Mouse (Mus musculus) embryonic stem cell, embryonic (primary cell): ENCODE results near the gene Necab2.

Source experiments
- CTCF ChIA-PET, 4 experiments: fragments of 300-600 bp in 2 of 4; fragments of 350-600 bp in 2 of 4; sonication (Branson Sonifier 250); formaldehyde crosslinking; loops; one replicate each; lab custom pipeline; 2022; ENCODE audit warnings: inconsistent platforms in 2 of 4; lab: Charles Lee
- POLR2A ChIA-PET, 4 experiments: fragments of 300-600 bp in 2 of 4; fragments of 350-600 bp in 2 of 4; sonication (Branson Sonifier 250); formaldehyde crosslinking; loops; one replicate each; lab custom pipeline; 2022; ENCODE audit warnings: antibody characterized with exemption in 4 of 4, inconsistent platforms in 1 of 4; lab: Charles Lee

Gene Necab2

GRCm38 (mm10) chr8:119446211-119446989 lies at the start of gene Necab2:
TSS of gene Necab2 (plus strand) at chr8:119446719.
- POLR2A ChIA-PET, result interaction anchor here in 2 of 4 experiments (0.8 to 1.1 kb wide), 2 partner anchors 112 kb away, joined by 3 to 7 read pairs; partner anchors contain the start of gene Mbtps1 (in 2 of the 2)

DNA sequence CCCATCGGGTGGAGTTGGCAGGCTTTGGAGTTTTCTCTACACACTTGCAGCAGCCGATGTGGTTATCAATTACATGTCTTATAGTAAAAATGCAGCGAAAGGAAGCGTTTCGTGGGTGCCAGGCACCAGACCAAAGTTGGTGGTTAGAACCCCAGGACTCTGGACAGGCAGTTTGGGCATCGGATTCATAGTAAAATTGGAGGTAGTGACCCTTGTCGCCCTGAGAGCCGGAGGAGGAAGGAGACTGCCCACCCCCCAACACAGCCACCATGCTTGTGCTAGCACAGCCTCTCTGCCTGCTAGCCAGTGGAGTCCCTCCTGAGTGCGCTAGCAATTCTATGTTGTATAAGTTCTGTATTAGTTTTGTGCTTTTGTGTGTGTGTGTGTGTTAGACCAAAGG lies 48.0 kb upstream of the Necab2 start:
- ChIA-PET CTCF (interaction anchor here in 1 of 4 experiments (2.6 kb wide), 1 partner anchor 14 kb away, joined by 14 read pairs; no protein-coding TSS in a partner anchor), POLR2A (interaction anchor here in 1 of 4 experiments (1.5 kb wide), 1 partner anchor 9 kb away, joined by 4 read pairs; no protein-coding TSS in a partner anchor)

More at GRCm38 (mm10) chr8:119446211-119446989, at the start of gene Necab2:
- CTCF ChIA-PET, result interaction anchor here (0.5 to 1.5 kb wide), 13 partner anchors 30 to 230 kb away, joined by 3 to 8 read pairs (median 4); partner anchors contain the start of gene Taf1c (in 2 of the 4)

DNA sequence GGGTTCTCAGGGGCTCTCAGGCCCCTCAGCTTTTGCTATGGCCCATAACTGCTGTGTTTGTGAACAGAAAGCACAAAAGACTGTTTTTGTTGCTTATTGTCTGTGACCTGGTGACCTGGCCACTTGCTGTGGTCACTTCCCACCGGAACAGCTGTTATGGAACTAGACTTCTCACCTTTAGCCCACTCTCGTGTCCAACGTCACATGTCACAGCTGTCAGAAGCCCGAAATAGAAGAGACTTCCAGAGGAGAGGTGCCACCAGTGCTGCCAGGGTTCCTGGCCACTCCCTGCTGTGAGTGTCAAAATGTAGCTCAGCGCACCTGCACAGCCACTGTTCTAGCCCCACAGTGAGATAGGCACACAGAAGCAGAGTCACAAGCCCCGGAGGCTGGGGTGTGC lies 47.3 kb upstream of the Necab2 start:
- POLR2A ChIA-PET, result interaction anchor here in 1 of 4 experiments (1.5 kb wide), 1 partner anchor 9 kb away, joined by 4 read pairs; no protein-coding TSS in a partner anchor
- CTCF ChIA-PET, result interaction anchor here in 3 of 4 experiments (0.5 to 2.6 kb wide), 4 partner anchors 13 to 317 kb away, joined by 3 to 14 read pairs (median 3); no protein-coding TSS in a partner anchor

DNA sequence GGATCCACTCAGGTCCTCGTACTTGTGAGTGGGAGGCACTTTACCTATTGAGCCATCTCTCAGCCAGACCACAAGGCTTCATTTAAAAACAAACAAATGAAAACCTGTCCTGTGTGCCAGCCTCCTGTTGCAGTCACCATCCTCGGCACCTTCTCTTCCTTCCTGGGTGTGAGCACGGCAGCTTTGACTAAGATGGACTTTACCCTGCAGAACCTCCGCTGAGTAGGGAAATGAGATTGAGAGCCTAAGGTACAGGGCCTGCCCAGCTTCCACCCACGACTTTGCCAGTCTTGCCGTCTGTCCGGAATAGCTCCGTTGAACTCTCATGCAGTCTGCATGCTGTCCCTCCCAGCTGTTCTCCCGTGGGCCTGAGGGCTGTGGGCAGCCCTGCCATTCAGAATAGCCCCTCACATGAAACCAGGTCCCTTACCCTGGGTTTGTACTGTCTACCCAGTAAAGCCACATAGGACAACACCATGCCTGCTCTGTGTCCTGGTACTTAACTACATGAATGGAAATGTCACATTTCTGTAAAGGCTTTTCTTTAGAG lies 46.3 kb upstream of the Necab2 start:
- CTCF ChIA-PET, result interaction anchor here (0.6 to 2.6 kb wide), 5 partner anchors 12 to 276 kb away, joined by 3 to 14 read pairs (median 3); no protein-coding TSS in a partner anchor
- POLR2A ChIA-PET, result interaction anchor here in 2 of 4 experiments (0.6 to 0.7 kb wide), 2 partner anchors 14 to 1127 kb away, joined by 3 read pairs; no protein-coding TSS in a partner anchor

- ChIA-PET POLR2A (interaction anchor here in 1 of 4 experiments (1.0 kb wide), 1 partner anchor 158 kb away, joined by 3 read pairs; no protein-coding TSS in a partner anchor), CTCF (interaction anchor here in 2 of 4 experiments (0.5 to 2.6 kb wide), 3 partner anchors 12 to 298 kb away, joined by 3 to 14 read pairs (median 3); no protein-coding TSS in a partner anchor)
These were observed 45.6 kb upstream of the Necab2 start for GRCm38 (mm10) chr8:119400904-119401303.

GRCm38 (mm10) chr8:119403912-119404311 lies 42.6 kb upstream of the Necab2 start:
- CTCF ChIA-PET, result interaction anchor here in 2 of 4 experiments (0.6 to 2.9 kb wide), 4 partner anchors 9 to 272 kb away, joined by 4 to 16 read pairs (median 4); no protein-coding TSS in a partner anchor
- POLR2A ChIA-PET, result interaction anchor here in 1 of 4 experiments (0.6 kb wide), 1 partner anchor 180 kb away, joined by 3 read pairs; no protein-coding TSS in a partner anchor

- ChIA-PET POLR2A (no interaction called here), CTCF (interaction anchor here in 1 of 4 experiments (2.9 kb wide), 1 partner anchor 8 kb away, joined by 16 read pairs; no protein-coding TSS in a partner anchor)
These were observed 41.9 kb upstream of the Necab2 start for GRCm38 (mm10) chr8:119404648-119405047.

- POLR2A ChIA-PET, result interaction anchor here in 2 of 4 experiments (0.8 to 1.6 kb wide), 5 partner anchors 10 to 268 kb away, joined by 3 to 4 read pairs (median 3); partner anchors contain the start of gene Mbtps1 (in 1 of the 2)
- CTCF ChIA-PET, result interaction anchor here in 2 of 4 experiments (0.8 to 1.4 kb wide), 3 partner anchors 28 to 268 kb away, joined by 3 to 4 read pairs (median 3); no protein-coding TSS in a partner anchor
These were observed 38.2 kb upstream of the Necab2 start for GRCm38 (mm10) chr8:119408311-119408710.

DNA sequence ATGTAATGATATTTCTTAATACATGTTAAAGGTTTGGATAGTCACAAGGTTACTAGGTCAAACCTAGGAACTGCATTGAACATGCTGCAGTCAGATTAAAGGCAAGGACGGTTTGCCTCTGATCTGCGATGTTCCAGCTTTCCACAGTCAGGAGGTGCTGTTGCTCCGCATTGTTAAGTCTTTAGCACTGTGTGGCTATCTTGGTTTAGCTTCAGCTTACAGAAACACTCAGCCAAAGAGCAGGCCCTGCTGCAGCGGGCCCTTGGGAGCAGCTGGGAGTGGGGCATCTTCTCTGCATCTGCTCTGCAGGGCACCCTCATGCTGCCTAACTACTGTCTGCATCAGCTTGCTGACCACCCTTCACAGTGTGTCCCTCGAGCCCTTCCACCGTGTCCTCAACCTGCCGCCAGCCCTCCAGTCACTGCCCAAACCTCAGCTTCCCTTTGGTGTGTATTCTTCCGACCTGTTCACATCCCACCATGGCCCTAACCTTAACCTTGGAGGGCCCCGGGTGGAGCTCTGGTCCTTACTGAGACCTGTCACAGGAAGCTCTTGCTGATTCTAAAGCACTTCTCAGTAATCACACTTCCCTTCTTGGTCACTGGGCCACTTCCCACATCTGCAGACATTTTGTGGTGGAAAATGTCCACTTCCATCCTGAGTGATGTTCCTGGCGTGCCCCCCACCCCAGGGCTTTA lies 34.3 kb upstream of the Necab2 start:
- POLR2A ChIA-PET, result interaction anchor here (0.6 to 2.0 kb wide), 18 partner anchors 9 to 264 kb away, joined by 3 to 11 read pairs (median 4); partner anchors contain the start of gene Mbtps1 (in 2 of the 4)
- CTCF ChIA-PET, result interaction anchor here (0.5 to 3.9 kb wide), 155 partner anchors 9 to 1481 kb away, joined by 3 to 85 read pairs (median 5); partner anchors contain the start of genes Tldc1 (in 4 of the 4), Kcng4 (in 3 of the 4), Mlycd (in 3 of the 4) and Taf1c (in 3 of the 4)

GRCm38 (mm10) chr8:119412735-119413498 lies 33.6 kb upstream of the Necab2 start:
- CTCF ChIA-PET, result interaction anchor here (0.5 to 3.9 kb wide), 172 partner anchors 9 to 1307 kb away, joined by 3 to 85 read pairs (median 5); partner anchors contain the start of genes Taf1c (in 4 of the 4), Tldc1 (in 4 of the 4), Kcng4 (in 3 of the 4) and Mlycd (in 3 of the 4)
- POLR2A ChIA-PET, result interaction anchor here (0.5 to 2.0 kb wide), 22 partner anchors 9 to 365 kb away, joined by 3 to 11 read pairs (median 4); partner anchors contain the start of genes Mbtps1 (in 2 of the 4) and Tldc1 (in 1 of the 4)

- ChIA-PET CTCF (interaction anchor here (0.6 to 3.9 kb wide), 73 partner anchors 8 to 365 kb away, joined by 3 to 85 read pairs (median 6); partner anchors contain the start of genes Taf1c (in 4 of the 4), Mlycd (in 3 of the 4), Dnaaf1 (in 1 of the 4) and Hsbp1 (in 1 of the 4)), POLR2A (interaction anchor here in 3 of 4 experiments (0.6 to 2.0 kb wide), 11 partner anchors 9 to 364 kb away, joined by 3 to 11 read pairs (median 4); partner anchors contain the start of genes Mbtps1 (in 1 of the 3) and Tldc1 (in 1 of the 3))
These were observed 32.9 kb upstream of the Necab2 start for GRCm38 (mm10) chr8:119413605-119414004.

DNA sequence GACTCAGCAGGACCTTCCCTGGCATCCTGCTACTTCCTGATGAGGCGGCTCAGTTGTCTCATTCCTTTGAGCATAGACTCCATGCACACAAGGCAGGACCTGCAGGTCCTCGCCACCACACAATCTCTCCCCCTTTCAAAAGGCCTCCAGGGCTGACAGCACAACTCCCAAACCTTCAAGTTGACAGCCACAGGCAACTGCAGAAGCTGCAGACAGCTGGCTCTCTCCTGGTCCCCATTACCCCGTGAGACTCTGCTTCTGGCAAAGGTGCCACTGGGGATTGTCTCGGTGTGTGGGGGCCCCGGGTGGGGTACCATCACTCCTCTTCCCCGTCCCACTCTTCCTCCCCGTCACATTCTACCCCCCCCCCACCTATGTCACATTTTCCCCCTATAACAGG lies 26.2 kb upstream of the Necab2 start:
- CTCF ChIA-PET, result no interaction called here
- POLR2A ChIA-PET, result no interaction called here

- CTCF ChIA-PET, result interaction anchor here (1.0 to 4.2 kb wide), 9 partner anchors 9 to 255 kb away, joined by 3 to 45 read pairs (median 5); no protein-coding TSS in a partner anchor
- POLR2A ChIA-PET, result interaction anchor here (0.5 to 2.2 kb wide), 9 partner anchors 9 to 1109 kb away, joined by 3 to 11 read pairs (median 4); partner anchors contain the start of gene Mbtps1 (in 1 of the 4)
These were observed 24.9 kb upstream of the Necab2 start for GRCm38 (mm10) chr8:119421603-119422122.

DNA sequence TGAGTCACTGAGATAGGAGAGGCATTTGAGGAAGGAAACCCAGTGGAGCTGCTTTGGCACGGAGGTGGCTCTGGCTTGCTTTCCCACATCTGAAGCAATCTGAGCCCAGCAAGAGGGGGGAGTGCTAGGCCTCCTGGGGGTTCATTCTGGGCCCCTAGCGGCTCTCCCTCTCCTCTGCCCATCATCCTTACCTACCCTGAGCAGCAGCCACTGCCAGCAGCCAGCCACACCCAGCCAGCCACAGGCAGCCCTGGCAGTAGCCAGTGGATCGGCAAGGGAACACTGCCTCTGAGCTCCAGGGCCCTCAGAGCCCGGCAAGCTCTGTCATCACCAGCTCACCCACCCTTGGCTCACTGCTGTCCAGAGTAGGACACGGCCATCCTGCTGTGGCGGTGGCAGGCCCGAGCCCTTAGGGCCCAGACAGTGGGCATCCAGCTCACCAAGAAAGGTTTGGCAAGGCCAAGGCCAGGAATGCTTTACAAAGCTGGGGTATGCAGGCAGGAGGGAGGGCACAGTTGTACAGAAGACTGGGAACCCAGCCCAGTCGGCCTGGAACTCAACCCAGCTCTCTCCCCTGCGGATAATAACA lies 24.3 kb upstream of the Necab2 start:
- CTCF ChIA-PET, result interaction anchor here (1.0 to 4.2 kb wide), 10 partner anchors 9 to 357 kb away, joined by 3 to 45 read pairs (median 4); no protein-coding TSS in a partner anchor
- POLR2A ChIA-PET, result interaction anchor here (0.6 to 2.2 kb wide), 9 partner anchors 9 to 1109 kb away, joined by 3 to 11 read pairs (median 4); partner anchors contain the start of gene Mbtps1 (in 1 of the 4)

GRCm38 (mm10) chr8:119423631-119424141 lies 22.8 kb upstream of the Necab2 start:
- CTCF ChIA-PET, result interaction anchor here (0.6 to 4.2 kb wide), 11 partner anchors 8 to 1166 kb away, joined by 3 to 45 read pairs (median 4); no protein-coding TSS in a partner anchor

More at GRCm38 (mm10) chr8:119423631-119424141, 22.8 kb upstream of the Necab2 start:
- POLR2A ChIA-PET, result interaction anchor here in 3 of 4 experiments (0.6 to 2.2 kb wide), 11 partner anchors 11 to 253 kb away, joined by 3 to 11 read pairs (median 3); partner anchors contain the start of genes Mbtps1 (in 1 of the 3), Mlycd (in 1 of the 3) and Taf1c (in 1 of the 3)
